In the genomic region with DNA sequence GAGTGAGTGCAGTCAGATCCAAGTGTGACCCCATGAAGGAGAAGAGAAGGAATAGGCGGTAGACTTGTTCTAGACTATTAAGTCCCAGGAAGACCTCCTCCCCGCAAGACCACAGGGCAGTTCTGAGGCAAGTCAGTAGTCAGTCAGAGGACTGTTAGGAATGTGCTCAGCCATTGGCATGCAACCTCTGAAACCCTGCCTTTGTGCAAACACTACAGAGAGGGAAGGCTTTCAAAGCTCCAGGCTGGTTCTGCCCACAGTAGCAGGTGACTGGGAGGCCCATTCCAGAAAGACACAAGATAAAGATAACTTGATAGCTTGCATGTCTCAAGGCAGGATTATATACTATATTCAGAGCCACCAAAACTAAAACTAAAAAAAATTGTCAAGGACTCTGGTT, we compare ENCODE assay signal across 9 mouse cellular contexts. TPM values are rescaled to one million over a fixed set of nuclear protein-coding genes. Genes with fewer than 3 reads are reported as not detected.
DNase-seq lines count a peak whose midpoint lies in the region; ATAC-seq and TF ChIP-seq lines count a peak whose summit lies in the region.
"Had no signal": no experiment of that assay in that cellular context is flagged by ENCODE, and none has a peak within 500 bp of the region (broad histone marks: within the 10 kb centered on the region; RNA-seq: fewer than 3 reads in every experiment).

A gene (minus strand): TSS at position 195 of the 400 bp plus-strand sequence.

- intact Hi-C loops in heart, postnatal 10 days (cut with DNase I), result loop anchor here (5.0 to 10.0 kb wide), 3 partner anchors 116 to 684 kb away; a partner anchor contains a TSS

- H3K4me3 ChIP-seq in heart, embryonic 14.5 days (ENCODE audit: control insufficient read depth in 1 of 2, insufficient read depth in 1 of 2, low read depth in 1 of 2, low read length in 2 of 2), result no peak within 1 kb of the TSS
- no peak within 1 kb of the TSS for H3K4me3 ChIP-seq in thymus, adult 2 months (ENCODE audit: control insufficient read depth, insufficient read depth, low read length)
- no peak within 1 kb of the TSS for H3K4me3 ChIP-seq in liver, embryonic 16.5 days (ENCODE audit: low read depth, low read length)
- H3K4me3 ChIP-seq in hindbrain, embryonic 13.5 days, result no peak within 1 kb of the TSS
- H3K4me3 ChIP-seq: forebrain, embryonic 12.5 days had no signal

- no peaks in the 10 kb centered on the region for H3K9me3 ChIP-seq in heart, embryonic 14.5 days (ENCODE audit: control insufficient read depth, low read length)
- no peaks in the 10 kb centered on the region for H3K9me3 ChIP-seq in liver, embryonic 16.5 days (replicated peaks; ENCODE audit: control insufficient read depth, low read length)
- H3K9me3 ChIP-seq in hindbrain, embryonic 13.5 days, result no peaks in the 10 kb centered on the region
- H3K9me3 ChIP-seq: forebrain, embryonic 12.5 days had no signal

- no peaks in the 10 kb centered on the region for H3K27me3 ChIP-seq in heart, embryonic 14.5 days (ENCODE audit: control insufficient read depth, insufficient read depth, low read length)
- no peaks in the 10 kb centered on the region for H3K27me3 ChIP-seq in thymus, adult 2 months (ENCODE audit: control insufficient read depth, insufficient read depth, low read length)
- H3K27me3 ChIP-seq in liver, embryonic 16.5 days (ENCODE audit: control insufficient read depth, insufficient read depth, low read depth, low read length), result no peaks in the 10 kb centered on the region
- peaks cover 11% of the 10 kb centered on the region for H3K27me3 ChIP-seq in hindbrain, embryonic 13.5 days

- no peak for DNase-seq in heart, postnatal 10 days
- DNase-seq in thymus, adult 2 months, result no peak
- no peak for DNase-seq in thymus, postnatal 36 days
- DNase-seq in left cerebral cortex, adult 18-20 months (ENCODE audit: low spot score in 2 of 2), result no peak
- DNase-seq in spleen, adult 18-20 months, result no peak

- peak within 1 kb of the TSS in 1 of 2 experiments; percentile 28; a peak in 1 of 4 replicates for H3K27ac ChIP-seq in heart, embryonic 14.5 days (replicated peaks in 1 of 2; ENCODE audit: control insufficient read depth in 1 of 2, insufficient read depth in 1 of 2, low read depth in 2 of 2, low read length in 2 of 2)
- no peak within 1 kb of the TSS for H3K27ac ChIP-seq in thymus, adult 2 months (ENCODE audit: control insufficient read depth, insufficient read depth, low read length)
- peak within 1 kb of the TSS; percentile 61 for H3K27ac ChIP-seq in liver, embryonic 16.5 days (ENCODE audit: low read length)
- H3K27ac ChIP-seq in hindbrain, embryonic 13.5 days, result no peak within 1 kb of the TSS
- H3K27ac ChIP-seq: forebrain, embryonic 12.5 days had no signal

- 79% methylated on average over 2 of the region's 2 CpGs for WGBS in heart, embryonic 14.5 days
- WGBS in thymus, adult 2 months, result 98% methylated on average over 2 of the region's 2 CpGs
- WGBS in liver, embryonic 16.5 days (ENCODE audit: insufficient replicate concordance), result 60% methylated on average over 2 of the region's 2 CpGs
- 74% methylated on average over 2 of the region's 2 CpGs for WGBS in hindbrain, embryonic 13.5 days

- no peaks in the 10 kb centered on the region for H3K36me3 ChIP-seq in heart, embryonic 14.5 days (ENCODE audit: control insufficient read depth, insufficient read depth, low read length)
- H3K36me3 ChIP-seq in thymus, adult 2 months (ENCODE audit: control insufficient read depth, insufficient read depth, low read length), result no peaks in the 10 kb centered on the region
- no peaks in the 10 kb centered on the region for H3K36me3 ChIP-seq in liver, embryonic 16.5 days (ENCODE audit: control insufficient read depth, insufficient read depth)
- no peaks in the 10 kb centered on the region for H3K36me3 ChIP-seq in hindbrain, embryonic 13.5 days
- H3K36me3 ChIP-seq: forebrain, embryonic 12.5 days had no signal

- no peak for ATAC-seq in heart, embryonic 14.5 days (ENCODE audit: insufficient number of reproducible peaks, insufficient read depth, low FRiP score, low read depth)
- no peak for ATAC-seq in liver, embryonic 16.5 days (ENCODE audit: low read depth)
- no peak for ATAC-seq in hindbrain, embryonic 13.5 days (ENCODE audit: low FRiP score)

- peaks cover 16 to 23% of the 10 kb centered on the region in 2 experiments for H3K4me1 ChIP-seq in heart, embryonic 14.5 days (ENCODE audit: control insufficient read depth in 2 of 2, insufficient read depth in 2 of 2, low read length in 2 of 2)
- peaks cover 28% of the 10 kb centered on the region for H3K4me1 ChIP-seq in thymus, adult 2 months (replicated peaks; ENCODE audit: control insufficient read depth, insufficient read depth, low read length)
- peaks cover 61% of the 10 kb centered on the region for H3K4me1 ChIP-seq in liver, embryonic 16.5 days (ENCODE audit: control insufficient read depth, low read depth, low read length)
- peaks cover 26% of the 10 kb centered on the region for H3K4me1 ChIP-seq in hindbrain, embryonic 13.5 days (replicated peaks)

- no peak for TF ChIP-seq CTCF in thymus, adult 2 months (IDR thresholded peaks at IDR 0.05; ENCODE audit: borderline replicate concordance, control insufficient read depth, extremely low read depth, insufficient read depth, low read length, poor library complexity)

- H3K4me2 ChIP-seq in heart, embryonic 14.5 days (ENCODE audit: low read length), result no peak within 1 kb of the TSS
- peak within 1 kb of the TSS; percentile 25; the same call in 1 of the 2 replicates for H3K4me2 ChIP-seq in liver, embryonic 16.5 days (ENCODE audit: low read depth, low read length)
- no peak within 1 kb of the TSS for H3K4me2 ChIP-seq in hindbrain, embryonic 13.5 days
- H3K4me2 ChIP-seq: forebrain, embryonic 12.5 days had no signal

- H3K9ac ChIP-seq in heart, embryonic 14.5 days (ENCODE audit: low read length), result no peak within 1 kb of the TSS
- H3K9ac ChIP-seq in liver, embryonic 16.5 days (ENCODE audit: low read depth, low read length), result no peak within 1 kb of the TSS
- no peak within 1 kb of the TSS for H3K9ac ChIP-seq in hindbrain, embryonic 13.5 days
- H3K9ac ChIP-seq: forebrain, embryonic 12.5 days had no signal

- TF ChIP-seq POLR2A in thymus, adult 2 months (IDR thresholded peaks at IDR 0.05; ENCODE audit: control insufficient read depth, extremely low read depth, insufficient read depth, low read length, poor library complexity), result no peak

RNA-seq across cellular contexts. Expression of the gene that starts here (rescaled TPM):
- polyA plus RNA-seq in heart, embryonic 14.5 days (2014; fragmentation: Nextera tagmentation; extraction: Ambion mirVana), result 37.4 and 41.4 TPM in 2 replicates
- total RNA-seq in heart, postnatal 10 days (2021), result 10 to 100 TPM in 1 of 2 experiments, 1 to 10 TPM in 1; 8.6 to 13.0 TPM
- 19.6 and 19.7 TPM in 2 replicates for polyA plus RNA-seq in thymus, adult 2 months (2012; rRNA removed)
- polyA plus RNA-seq in liver, embryonic 16.5 days (2015; fragmentation: Nextera tagmentation; extraction: Ambion mirVana), result 127 and 148 TPM in 2 replicates
- 1 to 10 TPM; 3.8 to 5.8 TPM for total RNA-seq in left cerebral cortex, adult 18-20 months (2021)
- polyA plus RNA-seq in hindbrain, embryonic 13.5 days (2015; fragmentation: Nextera tagmentation; extraction: Ambion mirVana), result 6.6 and 8.6 TPM in 2 replicates
